Mouse (Mus musculus) heart, embryonic 10.5 days (tissue): ENCODE measurements at regions not wholly inside any gene's neighbourhood (a gene's known extent, or its start where the extent isn't known, plus 50 kb on each side); places are given as distances from the start of the nearest gene placed in this dataset.
A peak's percentile ranks its signal among the peaks of the same experiment; 100 is the strongest.

ENCODE experiments used
- DNase-seq: peaks from one replicate; pipeline ENCODE4 v3.0.0-alpha.2; 2017; ENCODE audit warnings: low spot score
- H3K27ac ChIP-seq: fragments of 300-500 bp; sonication (generic); 2 replicates; pipeline ENCODE4 v1.5.1; 2016; ENCODE audit warnings: mild to moderate bottlenecking
- H3K27me3 ChIP-seq: fragments of 300-500 bp; sonication (generic); 2 replicates; pipeline ENCODE4 v1.6.1; 2016; ENCODE audit warnings: mild to moderate bottlenecking; ENCODE audit not compliant: poor library complexity, insufficient read depth, severe bottlenecking
- H3K36me3 ChIP-seq: fragments of 300-500 bp; sonication (generic); 2 replicates; pipeline ENCODE4 v1.6.1; 2016; ENCODE audit warnings: mild to moderate bottlenecking, moderate library complexity
- H3K4me1 ChIP-seq: fragments of 300-500 bp; sonication (generic); 2 replicates; pipeline ENCODE4 v1.6.1; 2016; ENCODE audit warnings: mild to moderate bottlenecking
- H3K4me3 ChIP-seq: fragments of 300-500 bp; sonication (generic); 2 replicates; pipeline ENCODE4 v1.5.1; 2016; ENCODE audit warnings: mild to moderate bottlenecking, moderate library complexity
- H3K9me3 ChIP-seq: fragments of 300-500 bp; sonication (generic); 2 replicates; pipeline ENCODE4 v1.6.1; 2016; ENCODE audit warnings: mild to moderate bottlenecking, moderate library complexity
- WGBS: fragments of 180-500 bp; shearing (Covaris S2); methylation state at CpG from one replicate; pipeline ENCODE4 v1.1.7; 2016; 5-methylcytosine and 5-hydroxymethylcytosine counted together

DNA sequence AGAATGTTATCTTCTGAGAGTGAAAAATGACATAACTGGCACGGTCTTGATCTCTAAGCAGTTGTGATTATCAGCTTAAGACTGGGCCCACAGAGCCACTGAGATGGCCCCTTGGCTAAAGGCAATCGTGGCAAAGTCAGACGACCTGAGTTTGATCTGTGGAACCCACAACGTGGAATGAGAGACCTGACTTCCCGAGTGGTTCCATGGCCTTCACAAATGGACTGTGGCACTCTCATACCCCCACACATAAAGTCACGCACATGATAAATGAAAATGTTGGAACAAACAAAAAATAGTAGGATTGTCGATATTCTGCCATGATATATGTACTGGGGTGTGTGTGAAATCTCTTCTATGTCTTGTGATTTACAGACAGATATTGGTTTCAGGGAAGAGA lies 192.5 kb upstream of the Krr1 start:
- Histone ChIP-seq H3K27ac (no peak overlapping the region), H3K36me3 (no peaks in the 10 kb centered on the region), H3K4me1 (peaks cover 8% of the 10 kb centered on the region; the same call in 1 of the 2 replicates), H3K27me3 (no peaks in the 10 kb centered on the region), H3K9me3 (no peaks in the 10 kb centered on the region), H3K4me3 (no peak overlapping the region)
- WGBS = 91% methylated on average over 7 of the region's 7 CpGs
- peak; percentile 64 for DNase-seq

DNA sequence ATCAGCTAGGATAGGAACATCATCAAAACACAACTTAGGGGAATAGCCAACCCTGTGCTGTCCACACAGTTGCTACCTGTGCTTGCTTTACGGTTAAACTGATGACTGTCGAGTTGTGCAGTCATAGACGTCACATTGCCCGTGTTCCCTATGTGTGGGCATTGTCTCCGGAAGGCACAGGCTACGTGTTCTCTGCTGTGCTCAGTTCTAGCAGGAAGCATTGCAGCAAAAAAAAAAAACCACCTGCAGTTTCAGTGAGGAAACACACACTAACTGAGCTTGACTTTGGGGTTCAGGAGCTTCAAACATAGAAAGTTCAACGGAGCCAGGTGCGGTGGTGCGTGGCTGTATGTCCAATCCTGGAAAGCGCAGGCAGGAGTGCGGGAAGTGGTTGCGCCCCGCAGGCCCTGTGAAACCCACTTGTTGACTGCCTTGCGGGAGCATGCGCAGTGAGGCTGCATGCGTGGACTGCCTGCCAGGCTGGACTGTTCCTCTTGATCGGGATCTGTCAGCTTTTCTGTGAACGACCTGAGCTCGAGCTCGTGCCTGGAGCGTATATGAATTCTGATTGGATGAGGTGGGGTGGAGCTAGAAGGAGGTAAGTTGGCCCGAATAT lies 190.2 kb upstream of the Krr1 start:
- Histone ChIP-seq H3K9me3 (no peaks in the 10 kb centered on the region), H3K27me3 (no peaks in the 10 kb centered on the region), H3K4me1 (peaks cover 8% of the 10 kb centered on the region; the same call in 1 of the 2 replicates), H3K27ac (no peak overlapping the region), H3K36me3 (no peaks in the 10 kb centered on the region), H3K4me3 (no peak overlapping the region)
- DNase-seq = peak; percentile 61
- WGBS = 80% methylated on average over 22 of the region's 22 CpGs

- H3K27ac ChIP-seq = no peak overlapping the region
- no peaks in the 10 kb centered on the region for H3K27me3 ChIP-seq
- H3K4me3 ChIP-seq = no peak overlapping the region
- peaks cover 8% of the 10 kb centered on the region; the same call in 1 of the 2 replicates for H3K4me1 ChIP-seq
- DNase-seq = peak; percentile 59
- WGBS = 76% methylated on average over 3 of the region's 3 CpGs
- no peaks in the 10 kb centered on the region for H3K9me3 ChIP-seq
- no peaks in the 10 kb centered on the region for H3K36me3 ChIP-seq
Observed at GRCm38 (mm10) chr10:111783496-111783895, 189.0 kb upstream of the Krr1 start.

DNA sequence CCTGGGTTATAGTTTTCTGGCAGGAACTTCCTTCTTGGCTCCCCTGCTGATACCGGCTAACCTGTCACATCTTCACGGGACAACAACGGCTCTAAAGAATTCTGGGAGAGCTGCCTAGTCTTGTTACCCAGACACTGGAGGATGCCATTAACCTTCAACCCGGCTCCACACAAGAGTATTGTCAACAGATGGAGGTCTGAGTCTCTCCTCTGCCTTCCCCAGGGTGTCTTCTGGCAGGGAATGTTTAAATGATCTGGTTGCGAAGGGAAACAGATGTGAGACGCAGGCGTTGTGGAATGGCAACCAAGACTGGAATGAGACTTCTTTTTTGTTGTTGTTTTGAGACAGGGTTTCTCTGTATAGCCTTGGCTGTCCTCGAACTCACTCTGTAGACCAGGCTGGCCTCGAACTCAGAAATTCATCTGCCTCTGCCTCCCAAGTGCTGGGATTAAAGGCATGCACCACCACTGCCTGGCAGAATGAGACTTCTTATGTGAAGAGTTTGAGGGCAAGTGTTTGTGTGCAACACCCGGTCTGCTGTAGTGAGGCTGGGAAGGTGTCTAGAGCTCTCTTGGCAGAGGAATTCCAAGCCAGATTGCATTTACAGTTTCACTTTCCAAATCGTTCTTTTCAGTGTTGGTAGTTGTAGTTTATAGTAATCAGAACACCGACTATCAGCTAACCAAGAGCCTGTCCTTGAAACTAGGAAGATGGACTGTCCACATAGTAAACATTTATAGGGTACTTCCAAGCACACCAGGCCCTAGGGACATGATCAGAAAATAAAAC lies 188.2 kb upstream of the Krr1 start:
- peak; percentile 47 for DNase-seq
- Histone ChIP-seq H3K27ac (no peak overlapping the region), H3K36me3 (no peaks in the 10 kb centered on the region), H3K4me1 (peaks cover 8% of the 10 kb centered on the region; the same call in 1 of the 2 replicates), H3K4me3 (no peak overlapping the region), H3K27me3 (no peaks in the 10 kb centered on the region), H3K9me3 (no peaks in the 10 kb centered on the region)
- WGBS = 73% methylated on average over 12 of the region's 12 CpGs

GRCm38 (mm10) chr10:111787175-111787574 lies 185.3 kb upstream of the Krr1 start:
- DNase-seq = peak; percentile 30
- WGBS = 61% methylated on average over 9 of the region's 9 CpGs
- H3K9me3 ChIP-seq = no peaks in the 10 kb centered on the region
- no peaks in the 10 kb centered on the region for H3K27me3 ChIP-seq
- H3K4me1 ChIP-seq = peaks cover 8% of the 10 kb centered on the region; the same call in 1 of the 2 replicates
- no peak overlapping the region for H3K4me3 ChIP-seq
- H3K36me3 ChIP-seq = no peaks in the 10 kb centered on the region
- no peak overlapping the region for H3K27ac ChIP-seq

DNA sequence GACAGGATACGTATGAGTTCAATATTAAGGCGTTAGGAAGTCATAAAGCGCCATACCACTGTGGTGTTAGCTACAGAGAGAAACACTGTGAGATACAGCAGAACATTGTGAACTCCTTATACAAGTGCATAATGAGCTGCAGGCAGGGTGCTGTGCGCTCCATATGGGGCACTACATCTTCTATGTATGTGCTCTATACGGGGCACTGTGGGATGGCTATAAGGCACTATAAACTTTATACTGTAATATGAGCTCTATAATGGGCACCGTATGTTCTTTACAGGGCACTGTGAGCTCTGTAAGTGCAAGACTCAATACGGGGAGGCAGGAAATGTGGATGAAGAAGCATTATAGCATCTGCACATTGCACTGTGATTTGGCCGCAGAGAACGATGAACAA lies 183.2 kb upstream of the Krr1 start:
- Histone ChIP-seq H3K27ac (no peak overlapping the region), H3K4me3 (no peak overlapping the region), H3K4me1 (0 out of 2 replicates have a peak, but pooled peaks cover 1% of the 10 kb centered on the region), H3K27me3 (no peaks in the 10 kb centered on the region), H3K36me3 (no peaks in the 10 kb centered on the region), H3K9me3 (no peaks in the 10 kb centered on the region)
- DNase-seq = no peak
- 92% methylated on average over 9 of the region's 9 CpGs for WGBS

GRCm38 (mm10) chr10:111790911-111791310 lies 181.6 kb upstream of the Krr1 start:
- Histone ChIP-seq H3K4me1 (peaks cover 7% of the 10 kb centered on the region), H3K36me3 (no peaks in the 10 kb centered on the region), H3K27ac (no peak overlapping the region), H3K27me3 (no peaks in the 10 kb centered on the region), H3K9me3 (no peaks in the 10 kb centered on the region), H3K4me3 (no peak overlapping the region)
- 93% methylated on average over 2 of the region's 2 CpGs for whole genome bisulfite sequencing
- no peak for DNase-seq

GRCm38 (mm10) chr10:111795056-111795455 lies 177.4 kb upstream of the Krr1 start:
- no peak for DNase-seq
- WGBS = 65% methylated on average over 5 of the region's 5 CpGs
- Histone ChIP-seq H3K27ac (0 out of 2 replicates have a peak overlapping the region, but pooled peaks have one; percentile 22), H3K27me3 (no peaks in the 10 kb centered on the region), H3K9me3 (no peaks in the 10 kb centered on the region), H3K4me3 (no peak overlapping the region), H3K36me3 (no peaks in the 10 kb centered on the region), H3K4me1 (peaks cover 13% of the 10 kb centered on the region)

GRCm38 (mm10) chr10:111795756-111796155 lies 176.7 kb upstream of the Krr1 start:
- Histone ChIP-seq H3K4me1 (peaks cover 20% of the 10 kb centered on the region), H3K9me3 (no peaks in the 10 kb centered on the region), H3K4me3 (no peak overlapping the region), H3K36me3 (no peaks in the 10 kb centered on the region), H3K27ac (no peak overlapping the region), H3K27me3 (no peaks in the 10 kb centered on the region)
- WGBS = 76% methylated on average over 3 of the region's 3 CpGs
- no peak for DNase-seq

DNA sequence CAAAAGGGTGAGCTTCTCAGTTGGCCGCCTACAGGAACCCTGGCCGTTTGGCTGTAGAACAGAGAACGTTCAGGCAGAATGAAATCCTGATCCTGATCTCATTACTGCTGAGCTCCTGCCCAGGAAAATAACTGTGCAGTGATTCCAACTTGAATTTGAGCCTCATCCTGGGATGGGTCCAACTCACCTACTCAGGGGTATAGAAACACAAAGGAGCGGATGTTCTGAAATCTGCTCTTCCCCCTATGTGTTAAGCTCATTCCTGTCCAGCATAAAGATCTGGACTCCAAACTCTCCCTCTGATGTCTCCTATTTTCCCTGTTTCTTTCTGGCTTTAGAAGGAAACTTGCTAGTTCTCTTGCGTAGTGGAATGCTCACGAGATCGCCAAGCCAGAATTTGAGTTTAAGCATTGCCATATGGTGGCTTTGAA lies 173.6 kb upstream of the Krr1 start:
- WGBS = 88% methylated on average over 7 of the region's 7 CpGs
- H3K9me3 ChIP-seq = no peaks in the 10 kb centered on the region
- H3K27ac ChIP-seq = no peak overlapping the region
- peak; percentile 20 for DNase-seq
- no peaks in the 10 kb centered on the region for H3K27me3 ChIP-seq
- H3K4me3 ChIP-seq = no peak overlapping the region
- no peaks in the 10 kb centered on the region for H3K36me3 ChIP-seq
- peaks cover 34% of the 10 kb centered on the region for H3K4me1 ChIP-seq

- H3K27me3 ChIP-seq = no peaks in the 10 kb centered on the region
- peaks cover 29% of the 10 kb centered on the region for H3K4me1 ChIP-seq
- no peaks in the 10 kb centered on the region for H3K9me3 ChIP-seq
- no peak overlapping the region for H3K27ac ChIP-seq
- WGBS = 59% methylated on average over 14 of the region's 14 CpGs
- H3K4me3 ChIP-seq = no peak overlapping the region
- DNase-seq = peak; percentile 68
- H3K36me3 ChIP-seq = no peaks in the 10 kb centered on the region
Observed at GRCm38 (mm10) chr10:111799850-111800589, 172.4 kb upstream of the Krr1 start.

DNA sequence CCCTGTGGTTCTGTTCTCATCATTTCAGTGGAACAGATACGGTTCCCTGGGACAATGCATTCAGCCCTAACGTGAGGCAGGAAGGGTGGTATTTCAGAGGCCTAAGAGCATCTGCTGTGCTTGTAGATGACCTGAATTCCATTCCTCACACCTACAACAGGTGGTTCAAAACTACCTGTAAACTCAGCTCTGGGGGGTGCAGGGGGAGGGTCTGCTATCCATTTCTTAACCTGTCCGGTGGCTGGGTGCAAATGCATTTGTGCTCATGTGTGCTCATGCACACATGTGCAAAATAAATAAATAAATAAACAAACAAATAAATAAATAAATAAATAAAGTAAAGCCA lies 171.9 kb upstream of the Krr1 start:
- WGBS = 75% methylated on average over 3 of the region's 3 CpGs
- Histone ChIP-seq H3K36me3 (no peaks in the 10 kb centered on the region), H3K27ac (no peak overlapping the region), H3K4me1 (peaks cover 26% of the 10 kb centered on the region), H3K4me3 (no peak overlapping the region), H3K27me3 (no peaks in the 10 kb centered on the region), H3K9me3 (no peaks in the 10 kb centered on the region)
- DNase-seq = peak; percentile 53
